Mouse (Mus musculus) WW6 (cell line): ENCODE measurements around the gene Klhl31.

Experiments used
- DNase-seq: peaks from one replicate; pipeline ENCODE4 v3.0.0-alpha.2; 2013; ENCODE audit warnings: low read depth, low spot score

The Klhl31 gene

DNA sequence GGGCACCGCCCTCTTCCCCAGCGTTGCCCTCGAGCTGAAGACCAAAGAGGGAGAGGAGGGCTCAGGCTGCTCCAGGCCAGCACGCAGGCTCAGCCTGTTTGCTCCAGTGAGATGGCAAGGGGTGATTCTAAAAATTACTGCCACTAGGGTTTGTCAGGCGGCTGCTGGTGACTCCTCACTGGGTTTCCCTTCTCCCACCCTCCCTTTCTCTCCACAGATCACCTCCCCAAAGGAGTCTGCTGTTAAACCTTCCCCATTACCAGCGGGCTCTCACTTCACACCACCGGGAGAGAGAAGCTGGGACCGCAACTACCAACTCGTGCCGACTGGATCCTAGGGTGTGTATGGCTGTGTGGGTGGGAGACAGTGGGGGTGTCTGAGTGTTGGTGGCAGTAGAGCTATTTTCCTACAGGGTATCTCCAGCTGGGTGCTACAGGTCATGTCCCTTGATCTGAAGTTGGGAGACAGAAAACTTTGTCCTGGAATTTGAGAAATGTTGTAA, at the start of gene Klhl31:
Klhl31 (plus strand) TSS at position 51 of the 502 bp plus-strand sequence.
- DNase-seq, result no peak

DNA sequence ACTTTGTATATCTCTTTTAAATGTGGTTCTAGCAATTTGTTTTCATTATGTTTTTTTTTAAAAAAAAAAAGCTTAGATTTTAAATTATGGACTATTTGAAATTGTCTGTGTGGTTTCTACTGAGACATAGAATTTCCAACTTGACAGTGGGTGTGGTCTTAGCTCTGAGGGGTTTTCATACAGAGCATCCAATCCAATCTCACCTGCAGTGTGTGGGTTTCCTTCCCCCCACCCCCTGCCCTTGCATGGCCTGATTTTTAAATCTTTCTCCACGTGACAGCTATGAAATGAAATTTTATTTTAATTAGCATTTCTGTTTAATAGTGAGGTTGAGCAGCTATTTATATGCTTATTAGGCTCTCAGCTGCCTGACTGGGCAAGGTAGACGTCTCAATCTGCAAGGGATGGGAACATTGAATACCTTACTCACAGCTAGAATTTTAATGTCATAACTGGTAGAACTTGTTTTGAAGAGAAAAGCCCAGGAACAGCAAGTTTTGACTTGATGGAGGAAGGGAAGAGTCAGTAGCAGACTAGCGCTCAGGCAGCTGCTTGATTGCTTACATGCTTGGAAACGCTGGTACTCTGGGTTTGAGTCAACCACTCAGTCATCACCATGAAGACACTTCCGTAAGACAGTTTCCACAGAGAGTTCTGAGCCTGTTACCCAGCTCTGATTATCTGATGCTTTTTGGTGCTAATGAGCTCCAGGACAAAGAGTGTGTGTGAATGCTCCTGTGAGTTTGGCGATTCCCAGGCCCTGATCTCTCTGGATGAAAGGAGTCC, 49.3 kb upstream of the Klhl31 start:
- no peak for DNase-seq

DNA sequence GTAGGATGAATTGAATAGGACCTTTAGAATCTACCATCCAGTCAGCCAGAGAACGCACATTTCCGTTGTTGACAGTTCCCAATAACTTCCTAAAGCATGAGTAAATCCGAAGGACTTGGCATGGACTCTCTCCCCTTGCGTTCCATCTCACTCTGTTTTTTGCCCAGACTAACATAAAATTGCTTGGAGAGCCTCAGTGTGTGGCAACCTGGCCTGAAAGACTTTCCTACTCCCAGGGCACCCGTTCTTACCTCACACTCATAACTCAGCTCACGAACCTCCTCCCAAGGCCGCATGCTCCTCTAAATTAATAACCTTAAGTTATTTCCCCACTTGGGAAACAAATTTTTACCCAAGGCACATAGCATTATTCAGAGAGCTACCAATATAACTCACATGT, 48.7 kb upstream of the Klhl31 start:
- DNase-seq, result no peak

DNA sequence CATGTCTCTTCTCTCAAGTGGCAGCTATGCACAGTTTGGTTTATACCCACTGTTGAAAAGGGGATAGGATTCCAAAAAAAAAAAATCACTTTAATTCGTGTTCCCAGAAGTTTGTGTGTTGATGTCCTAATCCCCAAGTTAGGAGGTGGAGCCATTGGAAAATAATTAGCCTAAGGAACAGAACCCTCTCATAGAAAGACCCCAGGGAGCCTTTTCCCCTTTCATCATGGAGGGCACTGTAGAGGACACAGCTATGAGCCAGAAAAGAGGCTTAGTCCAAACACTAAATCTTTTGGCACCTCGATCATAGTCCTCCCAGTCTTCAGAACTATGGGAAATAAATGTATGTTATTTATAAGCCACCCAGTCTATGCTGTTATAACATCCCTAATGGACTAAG, 46.8 kb upstream of the Klhl31 start:
- no peak for DNase-seq

DNA sequence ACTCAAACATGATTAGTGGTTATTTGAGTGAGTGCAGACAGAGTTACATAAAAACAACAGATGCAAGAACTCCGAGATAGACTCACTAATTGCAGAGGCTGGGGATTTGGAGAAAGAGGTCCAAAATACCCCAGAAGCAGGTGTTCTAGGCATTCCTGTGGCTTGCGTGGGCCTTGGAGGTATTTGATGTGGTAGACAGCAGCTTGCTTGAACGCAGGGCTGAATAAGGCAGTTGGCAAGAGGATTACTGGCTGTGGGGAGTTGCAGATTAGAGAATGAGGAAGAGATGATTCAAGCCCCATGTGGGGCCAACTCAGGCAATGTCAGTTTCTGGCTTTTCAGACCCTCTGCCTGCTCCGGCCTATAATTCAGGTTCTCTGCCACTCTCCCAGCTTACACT, 43.9 kb upstream of the Klhl31 start:
- DNase-seq, result no peak

DNA sequence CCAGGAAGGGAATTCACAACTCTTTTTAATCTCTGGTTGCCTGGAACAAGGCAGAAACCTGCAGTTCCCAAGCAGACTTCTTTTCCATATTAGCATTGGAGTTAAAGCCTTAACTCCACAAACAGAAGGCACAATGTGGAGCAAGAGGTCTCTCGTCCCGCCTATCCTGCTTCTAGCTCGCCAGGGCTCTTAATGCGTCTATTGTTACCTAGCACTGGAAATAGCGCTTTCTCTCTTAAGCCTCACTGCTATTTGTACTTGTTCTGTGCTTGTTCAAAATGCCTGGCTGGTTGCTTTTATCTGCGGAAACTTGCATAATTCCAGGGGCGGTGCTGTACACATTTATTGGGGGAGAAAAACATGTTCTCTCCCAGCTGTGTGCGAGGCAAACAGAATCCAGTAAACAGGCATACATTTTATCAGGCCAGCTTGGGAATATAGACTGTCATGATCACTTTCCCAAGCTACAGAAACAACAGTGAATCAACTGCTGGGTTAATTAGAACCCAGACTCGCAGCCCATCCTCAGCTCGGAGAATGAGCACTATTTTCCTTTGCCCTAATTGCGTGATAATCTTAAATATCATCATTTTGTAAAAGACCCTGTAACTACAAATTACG, 41.2 kb upstream of the Klhl31 start:
- DNase-seq, result no peak

DNA sequence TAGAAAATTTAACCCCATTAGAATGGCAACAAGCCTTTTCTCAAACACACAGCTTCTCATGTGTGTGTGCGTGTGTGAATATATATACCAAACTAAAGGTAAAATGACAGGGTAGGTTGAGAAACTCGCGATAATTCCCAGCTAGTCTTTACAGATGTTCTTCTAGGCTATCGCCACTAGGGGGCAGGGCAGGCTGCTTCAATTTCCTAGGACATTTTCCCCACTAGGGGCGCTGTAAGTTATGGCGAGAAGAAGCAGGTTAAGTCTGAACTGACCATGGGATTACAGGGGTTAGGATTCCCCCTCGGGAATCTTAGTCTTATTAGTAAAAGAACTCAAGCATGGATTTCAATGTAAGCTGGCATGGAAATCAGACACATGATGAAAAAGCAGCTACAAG, 39.9 kb upstream of the Klhl31 start:
- peak; percentile 29 for DNase-seq

DNA sequence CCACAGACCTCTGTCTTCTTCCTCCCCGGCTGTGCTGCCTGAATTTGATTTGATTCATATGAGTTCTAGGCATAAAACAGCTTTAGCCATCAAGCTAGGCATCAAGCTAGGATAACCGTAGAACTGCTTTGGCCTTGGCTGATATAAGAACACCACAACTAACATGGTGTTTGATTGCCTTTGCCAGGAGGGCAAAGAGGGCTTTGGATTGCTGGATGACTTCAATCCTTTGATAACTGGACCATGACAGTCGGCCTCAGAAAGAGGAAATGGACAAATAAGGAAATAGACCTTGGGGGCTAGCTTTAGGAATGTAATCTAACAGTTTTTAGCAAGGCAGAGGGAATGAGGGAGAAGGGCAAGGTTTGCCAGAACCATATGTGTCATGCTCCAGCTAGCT, 37.7 kb upstream of the Klhl31 start:
- no peak for DNase-seq

DNA sequence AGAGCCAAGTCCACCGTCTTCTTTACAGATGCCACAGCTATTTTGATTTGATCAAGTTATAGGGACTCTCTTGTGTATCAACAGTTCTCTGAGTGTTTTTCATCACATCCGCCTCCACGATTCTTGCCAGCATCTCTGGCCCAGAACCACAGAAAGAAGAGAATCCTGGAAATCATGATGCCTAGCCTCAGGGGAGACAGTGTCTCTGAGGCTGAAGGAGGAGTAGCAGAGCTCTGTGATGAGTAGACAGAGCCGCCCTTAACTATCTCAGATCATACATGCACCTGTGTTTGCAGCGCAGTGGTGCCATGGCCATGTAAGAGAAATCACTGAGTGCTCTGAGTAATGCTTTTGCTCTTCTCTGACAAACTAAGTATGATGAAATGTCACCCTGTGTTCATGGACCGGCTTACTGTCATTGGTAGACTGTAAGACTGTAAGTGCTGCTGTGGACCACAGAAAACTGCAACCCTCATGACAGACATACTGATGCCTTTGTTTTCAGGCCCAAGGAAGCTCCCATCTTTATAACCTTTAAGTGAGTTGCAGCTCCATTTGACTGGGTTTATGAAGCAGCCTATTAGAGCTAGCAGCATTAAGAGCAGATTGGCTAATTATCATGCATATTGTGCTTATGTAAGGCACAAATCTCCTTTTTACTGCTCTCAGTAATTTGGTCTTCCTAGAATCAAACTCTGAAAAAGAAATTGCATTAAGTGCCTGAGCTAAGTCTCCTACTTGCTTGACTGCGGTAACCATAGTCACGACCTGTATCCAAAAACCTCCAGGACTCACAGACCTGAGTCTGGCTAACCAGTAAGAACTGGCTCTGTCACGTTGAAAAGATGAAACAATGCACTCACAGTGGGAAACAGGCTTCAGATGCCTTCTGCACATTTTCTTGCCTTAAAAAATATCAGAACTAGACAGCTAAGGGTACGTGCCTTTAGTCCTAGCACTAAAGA, 33.7 kb upstream of the Klhl31 start:
- no peak for DNase-seq

DNA sequence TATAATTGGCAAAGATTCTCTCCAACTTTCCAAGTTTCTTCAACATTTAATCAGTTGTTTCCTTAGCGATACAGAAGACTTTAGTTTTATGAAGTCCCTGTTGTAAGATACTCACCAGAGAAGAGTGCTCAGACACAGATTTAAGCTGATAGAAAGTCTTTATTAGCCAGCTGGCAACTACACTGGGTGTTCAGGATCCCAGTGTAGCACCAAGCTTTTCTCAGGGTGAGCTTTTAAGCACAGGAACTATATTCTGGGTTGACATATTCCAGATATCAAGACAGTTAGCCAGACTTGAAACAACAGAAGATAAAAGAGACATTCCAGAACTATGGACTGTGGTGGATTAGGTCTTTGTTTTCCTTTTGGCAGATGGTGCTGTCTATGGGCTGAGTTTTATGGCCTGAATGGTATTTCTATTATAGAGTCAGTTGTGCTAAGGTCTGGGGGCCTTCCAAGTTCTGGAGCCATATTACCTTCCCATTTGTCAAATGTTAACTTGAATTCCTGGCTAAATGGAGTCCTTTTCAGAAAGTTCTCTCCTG, 32.3 kb upstream of the Klhl31 start:
- no peak for DNase-seq

DNA sequence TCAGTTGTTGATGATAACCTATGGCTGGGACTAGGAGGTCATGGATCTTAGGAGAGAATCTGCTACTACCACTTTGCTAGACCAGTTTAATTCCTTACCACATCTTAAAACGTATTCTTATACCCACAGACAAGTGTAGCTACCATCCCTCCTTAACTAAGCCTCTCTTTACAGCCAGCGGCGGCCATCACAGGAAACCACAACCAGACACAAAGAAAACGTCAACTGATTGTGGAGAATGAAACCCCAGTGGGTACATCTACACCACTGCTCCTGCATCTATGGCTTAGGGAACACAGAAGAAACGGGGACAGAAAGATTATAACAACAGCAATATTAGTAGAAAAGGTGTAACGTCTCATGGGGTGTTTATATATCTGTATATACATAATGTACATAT, 29.0 kb upstream of the Klhl31 start:
- no peak for DNase-seq

DNA sequence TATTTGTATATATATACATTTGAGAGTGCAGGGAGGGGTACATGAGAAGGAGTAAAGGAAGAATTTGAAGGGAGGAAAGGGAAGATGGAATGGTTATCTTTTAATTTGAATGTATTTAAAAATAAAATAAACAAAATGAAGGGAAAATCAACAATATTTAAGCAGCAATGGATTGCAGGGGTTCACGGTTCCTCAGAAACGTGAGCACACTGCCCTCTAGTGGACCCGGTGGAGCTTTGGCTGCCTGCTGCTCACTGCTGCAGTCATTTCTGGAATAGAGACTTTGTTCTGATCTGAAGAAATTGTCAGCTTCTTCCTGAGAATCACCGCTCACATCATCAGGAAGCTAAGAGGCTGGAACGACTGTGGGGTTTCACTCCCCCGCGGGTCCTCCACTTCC, 28.5 kb upstream of the Klhl31 start:
- no peak for DNase-seq

DNA sequence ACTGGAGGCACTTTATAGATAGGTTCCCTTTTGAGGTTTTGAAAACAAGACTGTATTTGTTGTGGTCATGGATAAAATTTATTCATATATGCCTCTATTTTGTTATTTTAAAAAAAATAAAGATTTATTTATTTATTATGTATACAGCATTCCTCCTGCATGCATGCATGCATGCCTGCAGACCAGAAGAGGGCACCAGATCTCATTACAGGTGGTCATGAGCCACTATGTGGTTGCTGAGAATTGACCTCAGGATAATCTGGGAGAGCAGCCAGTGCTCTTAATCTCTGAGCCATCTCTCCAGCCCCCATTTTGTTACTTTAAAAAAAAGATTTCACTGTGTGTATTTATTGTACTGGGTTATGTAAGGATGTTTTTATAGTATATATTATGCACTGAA, 25.5 kb upstream of the Klhl31 start:
- no peak for DNase-seq

DNA sequence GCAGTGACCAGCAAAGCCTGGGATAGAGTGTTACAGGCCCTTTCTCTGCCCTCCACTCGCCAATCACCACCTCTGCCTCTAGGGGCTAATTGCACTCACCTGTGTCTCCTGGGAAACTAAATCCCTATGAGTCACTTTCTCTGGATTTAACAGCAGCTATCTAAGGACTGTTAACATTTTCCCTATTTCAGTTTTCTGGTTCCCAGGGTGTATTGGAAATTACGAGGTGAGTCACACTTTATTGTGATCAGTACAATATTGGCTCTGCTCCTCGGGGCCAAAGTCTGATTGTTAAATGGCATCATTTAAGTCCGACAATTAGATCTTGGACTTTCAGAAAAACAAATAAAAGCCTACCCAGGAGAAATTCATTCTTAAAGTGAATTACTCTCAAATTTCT, 24.0 kb upstream of the Klhl31 start:
- DNase-seq, result no peak

DNA sequence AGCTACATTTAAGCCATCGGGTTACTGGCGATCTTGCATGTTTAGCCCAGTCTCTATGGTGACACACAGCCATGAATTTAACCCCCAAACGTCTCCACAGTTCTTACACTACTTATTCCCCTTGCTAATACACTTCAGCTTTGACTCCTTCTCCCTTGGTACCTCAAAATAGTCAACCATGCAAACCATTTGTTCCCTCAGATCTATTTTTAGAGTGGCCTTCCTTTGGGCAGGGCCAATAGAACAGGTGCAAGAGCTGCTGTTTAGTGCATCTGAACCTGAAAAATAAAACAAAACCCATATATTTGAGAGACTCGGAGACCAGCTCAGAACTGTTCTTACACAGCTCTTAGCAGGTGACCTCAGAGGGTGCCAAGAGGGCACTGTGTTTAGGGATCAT, 20.4 kb upstream of the Klhl31 start:
- DNase-seq, result no peak

DNA sequence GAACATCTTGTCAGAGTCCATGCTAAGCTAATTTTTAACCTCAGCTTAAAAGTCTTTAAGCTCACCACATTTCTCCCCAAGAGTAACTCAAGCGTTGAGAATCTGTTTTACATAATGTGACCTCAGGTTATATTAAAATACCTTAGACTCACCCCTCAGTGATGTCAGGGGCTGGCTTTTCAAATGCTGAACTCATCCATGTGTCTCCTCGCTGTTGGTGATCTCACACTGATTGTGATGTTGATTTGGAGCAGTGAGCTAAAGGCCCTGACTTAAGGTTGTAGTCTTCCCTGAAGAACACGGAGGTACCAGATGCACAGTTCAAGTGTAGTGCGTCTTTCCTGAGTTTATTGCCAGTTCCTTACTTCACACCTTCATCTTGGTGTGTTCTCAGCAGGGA, 19.5 kb upstream of the Klhl31 start:
- peak; percentile 36 for DNase-seq

DNA sequence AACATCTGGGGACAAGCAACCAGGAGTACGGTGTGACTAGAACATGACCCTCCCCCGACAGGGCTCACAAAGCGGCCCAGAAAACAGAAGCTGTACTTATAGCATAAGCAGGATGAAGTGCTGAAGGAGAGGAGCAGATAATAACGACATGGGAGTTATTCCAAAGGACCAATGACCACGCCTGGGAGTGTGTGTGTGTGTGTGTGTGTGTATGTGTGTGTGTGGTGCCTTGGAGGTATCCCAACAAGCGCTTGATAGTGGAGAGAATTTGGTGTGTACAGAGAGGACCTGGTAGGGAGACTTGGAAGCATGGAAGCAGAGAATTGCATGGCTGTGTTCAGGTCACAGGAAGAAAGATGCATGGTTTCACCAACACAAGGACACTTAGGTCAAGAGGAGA, 18.5 kb upstream of the Klhl31 start:
- DNase-seq, result no peak

DNA sequence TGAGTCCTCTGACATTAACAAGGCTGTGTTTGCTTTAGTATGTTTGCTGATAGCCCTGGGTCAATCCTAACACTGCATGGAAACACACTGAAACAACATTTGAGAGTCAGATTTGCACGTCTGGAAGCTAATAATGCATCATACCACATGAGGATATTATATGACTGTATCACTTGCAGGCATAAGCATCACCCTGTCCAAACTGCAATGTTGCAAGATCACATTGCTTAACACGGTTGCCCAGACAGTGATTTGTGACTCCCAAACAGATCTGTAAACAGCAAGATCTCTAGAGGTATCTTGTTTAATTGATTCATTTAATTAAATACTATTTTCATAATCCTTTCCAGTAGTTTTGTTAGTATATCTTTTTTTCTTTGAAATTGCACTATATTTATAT, 17.9 kb upstream of the Klhl31 start:
- no peak for DNase-seq

DNA sequence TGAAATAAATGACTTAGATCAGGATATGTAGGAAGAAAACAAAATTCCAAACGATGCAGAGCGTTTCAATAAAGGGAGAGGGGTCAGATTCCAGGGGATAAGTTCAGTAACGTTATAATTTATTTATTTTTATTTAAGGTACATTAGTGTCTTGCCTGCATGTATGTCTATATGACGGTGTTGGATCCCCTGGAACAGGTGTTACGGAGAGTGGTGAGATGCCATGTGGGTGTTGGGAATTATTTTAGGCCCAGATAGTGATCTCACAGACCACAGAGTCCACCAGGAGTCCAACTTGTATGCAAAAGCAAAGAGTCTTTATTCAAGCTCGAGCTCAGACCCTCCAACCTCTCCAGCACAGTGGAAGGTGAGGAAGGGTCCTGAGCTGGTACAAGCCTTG, 16.2 kb upstream of the Klhl31 start:
- no peak for DNase-seq

DNA sequence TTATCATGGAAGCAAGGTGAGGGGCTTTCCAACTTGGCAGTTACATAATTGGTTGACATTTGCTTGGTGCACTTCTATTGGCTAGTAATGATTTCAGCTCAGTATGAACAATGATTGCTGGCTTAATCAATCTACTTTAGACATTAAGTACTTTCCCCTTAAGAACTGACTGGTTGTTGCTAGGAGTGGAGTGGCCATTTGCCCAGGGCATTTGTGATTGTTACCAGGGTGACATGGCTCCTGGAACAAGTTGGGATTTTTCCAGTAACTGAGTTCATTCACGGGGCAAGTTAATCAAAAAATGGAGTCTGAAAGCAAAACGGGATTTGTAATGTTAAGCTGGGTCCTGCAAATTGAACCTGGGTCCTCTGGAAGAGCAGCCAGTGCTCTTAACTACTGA, 15.8 kb upstream of the Klhl31 start:
- no peak for DNase-seq

DNA sequence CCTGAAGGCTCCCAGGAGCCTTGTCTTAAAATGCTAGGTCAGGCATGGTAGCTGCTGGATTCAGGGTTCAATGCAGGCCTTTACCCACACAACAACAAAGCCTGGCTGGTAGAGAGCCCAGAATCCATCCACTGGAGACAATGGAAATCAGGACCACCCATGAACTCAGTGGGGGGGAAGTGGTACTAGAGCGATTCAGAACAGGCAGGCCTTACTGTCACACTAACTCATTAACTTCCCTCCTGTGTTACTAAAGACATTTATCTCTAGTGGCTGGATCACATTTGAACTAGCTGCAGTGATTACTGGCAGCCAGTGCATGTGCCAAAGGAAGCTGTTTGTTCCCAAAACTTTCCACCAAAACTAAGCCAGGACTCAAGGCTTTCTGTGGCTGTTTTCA, 13.4 kb upstream of the Klhl31 start:
- DNase-seq, result no peak
